Mouse (Mus musculus): ENCODE measurements around the gene Insig1. TPM values are rescaled to one million over a fixed set of nuclear protein-coding genes. Genes with fewer than 3 reads are reported as not detected.

Gene Insig1
- polyA plus RNA-seq, 2 experiments: 30.1 to 46.2 TPM

DNA sequence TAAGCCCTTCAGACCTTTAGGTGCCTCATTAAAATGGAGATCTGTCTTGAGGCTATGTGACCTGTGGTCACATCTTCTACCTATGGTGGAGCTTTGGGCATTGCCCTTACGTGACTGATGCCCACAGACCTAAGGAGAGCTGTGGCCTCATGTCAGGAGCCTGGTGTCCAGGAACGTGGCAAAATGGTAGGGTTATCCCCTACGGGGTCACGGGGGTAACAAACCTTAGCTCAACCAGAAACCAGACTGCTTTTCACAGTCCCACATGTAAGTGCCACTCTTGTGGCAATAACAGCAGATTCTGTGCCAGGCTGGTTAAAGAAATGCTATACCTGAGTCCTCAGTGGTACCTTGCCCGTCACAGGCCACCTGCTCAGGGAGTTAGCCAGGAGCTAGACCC, 37.3 kb upstream of the Insig1 start:
- TF ChIP-seq CTCF (IDR thresholded peaks at IDR 0.05; ENCODE audit: low read depth): no peak
- TF ChIP-seq EP300 (IDR thresholded peaks at IDR 0.05; ENCODE audit: low read depth): no peak
- Histone ChIP-seq H3K36me3 (replicated peaks; ENCODE audit: control insufficient read depth, insufficient read depth, low read depth) (no peaks in the 10 kb centered on the region), H3K9ac (replicated peaks) (no peak overlapping the region), H3K4me1 (replicated peaks; ENCODE audit: control insufficient read depth in 2 of 2, insufficient read depth in 2 of 2, low read length in 1 of 2) (peaks cover 0 to 8% of the 10 kb centered on the region in 2 experiments; a peak in 2 of 4 replicates), H3K4me2 (ENCODE audit: low read depth) (no peak overlapping the region), H3K27ac (no peak overlapping the region), H3K4me3 (ENCODE audit: insufficient read depth in 1 of 2, low read depth in 2 of 2, low read length in 2 of 2) (no peak overlapping the region), H3K9me3 (ENCODE audit: control insufficient read depth, low read length) (no peaks in the 10 kb centered on the region), H3K27me3 (ENCODE audit: control insufficient read depth, insufficient read depth, low read length) (no peaks in the 10 kb centered on the region)
- WGBS (ENCODE audit: insufficient replicate concordance): 65% methylated on average over 5 of the region's 5 CpGs
- DNase-seq (ENCODE audit: low read depth in 3 of 3, low spot score in 3 of 3) (no peak), ATAC-seq (ENCODE audit: insufficient read depth) (no peak)

DNA sequence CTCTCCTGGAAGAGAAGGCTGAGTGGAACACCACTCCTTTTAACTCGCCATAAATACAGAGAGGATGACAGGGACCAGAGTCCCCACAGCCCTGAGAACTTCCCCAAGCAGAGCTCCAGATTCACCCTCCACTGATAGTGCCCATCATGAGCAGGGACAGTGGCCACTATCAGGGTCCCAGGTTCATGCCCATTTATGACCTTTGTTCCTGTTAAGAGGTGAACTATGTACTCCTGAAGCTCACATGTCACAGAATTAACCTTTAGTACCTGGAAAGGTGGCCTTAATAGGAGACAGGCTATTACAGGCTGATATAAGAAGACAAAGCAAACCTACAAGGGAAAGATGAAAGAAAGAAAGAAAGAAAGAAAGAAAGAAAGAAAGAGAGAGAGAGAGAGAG, 35.2 kb upstream of the Insig1 start:
- 35% methylated on average over 1 of the region's 1 CpGs for WGBS (ENCODE audit: insufficient replicate concordance)
- TF ChIP-seq EP300 (IDR thresholded peaks at IDR 0.05; ENCODE audit: low read depth) (no peak), CTCF (IDR thresholded peaks at IDR 0.05; ENCODE audit: low read depth) (no peak)
- Histone ChIP-seq H3K27ac (no peak overlapping the region), H3K4me2 (ENCODE audit: low read depth) (no peak overlapping the region), H3K4me3 (ENCODE audit: insufficient read depth in 1 of 2, low read depth in 2 of 2, low read length in 2 of 2) (no peak overlapping the region), H3K9ac (replicated peaks) (no peak overlapping the region), H3K36me3 (replicated peaks; ENCODE audit: control insufficient read depth, insufficient read depth, low read depth) (no peaks in the 10 kb centered on the region), H3K27me3 (ENCODE audit: control insufficient read depth, insufficient read depth, low read length) (no peaks in the 10 kb centered on the region), H3K4me1 (replicated peaks; ENCODE audit: control insufficient read depth in 2 of 2, insufficient read depth in 2 of 2, low read length in 1 of 2) (peaks cover 0 to 8% of the 10 kb centered on the region in 2 experiments; a peak in 2 of 4 replicates), H3K9me3 (ENCODE audit: control insufficient read depth, low read length) (no peaks in the 10 kb centered on the region)
- DNase-seq (ENCODE audit: low read depth in 3 of 3, low spot score in 3 of 3) (no peak), ATAC-seq (ENCODE audit: insufficient read depth) (no peak)

DNA sequence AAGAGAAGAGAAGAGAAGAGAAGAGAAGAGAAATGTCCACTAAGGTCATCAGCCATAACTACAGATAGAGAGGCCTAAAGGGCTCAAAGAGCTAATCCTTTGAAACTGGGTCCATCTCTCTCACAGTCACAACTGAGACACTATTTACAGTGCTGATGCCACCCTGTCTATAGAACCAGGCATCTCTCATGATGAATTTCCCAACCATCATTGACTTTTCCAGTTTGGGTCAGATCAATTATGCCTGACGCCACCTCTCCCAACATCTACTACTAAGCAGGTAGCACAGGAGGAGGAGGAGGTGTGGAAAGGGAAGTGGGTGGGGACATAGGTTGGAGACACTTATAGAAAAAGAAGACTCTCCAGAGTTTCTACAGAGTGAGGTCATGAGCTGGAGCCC, 34.6 kb upstream of the Insig1 start:
- Histone ChIP-seq H3K4me3 (ENCODE audit: insufficient read depth in 1 of 2, low read depth in 2 of 2, low read length in 2 of 2) (no peak overlapping the region), H3K36me3 (replicated peaks; ENCODE audit: control insufficient read depth, insufficient read depth, low read depth) (no peaks in the 10 kb centered on the region), H3K27ac (no peak overlapping the region), H3K4me1 (replicated peaks; ENCODE audit: control insufficient read depth in 2 of 2, insufficient read depth in 2 of 2, low read length in 1 of 2) (peaks cover 0 to 8% of the 10 kb centered on the region in 2 experiments; a peak in 2 of 4 replicates), H3K9ac (replicated peaks) (no peak overlapping the region), H3K27me3 (ENCODE audit: control insufficient read depth, insufficient read depth, low read length) (no peaks in the 10 kb centered on the region), H3K9me3 (ENCODE audit: control insufficient read depth, low read length) (no peaks in the 10 kb centered on the region), H3K4me2 (ENCODE audit: low read depth) (no peak overlapping the region)
- no peak for ATAC-seq (ENCODE audit: insufficient read depth)
- DNase-seq (ENCODE audit: low read depth in 3 of 3, low spot score in 3 of 3): no peak
- no peak for TF ChIP-seq EP300 (IDR thresholded peaks at IDR 0.05; ENCODE audit: low read depth)
- no peak for TF ChIP-seq CTCF (IDR thresholded peaks at IDR 0.05; ENCODE audit: low read depth)
- WGBS (ENCODE audit: insufficient replicate concordance): 47% methylated on average over 1 of the region's 1 CpGs

DNA sequence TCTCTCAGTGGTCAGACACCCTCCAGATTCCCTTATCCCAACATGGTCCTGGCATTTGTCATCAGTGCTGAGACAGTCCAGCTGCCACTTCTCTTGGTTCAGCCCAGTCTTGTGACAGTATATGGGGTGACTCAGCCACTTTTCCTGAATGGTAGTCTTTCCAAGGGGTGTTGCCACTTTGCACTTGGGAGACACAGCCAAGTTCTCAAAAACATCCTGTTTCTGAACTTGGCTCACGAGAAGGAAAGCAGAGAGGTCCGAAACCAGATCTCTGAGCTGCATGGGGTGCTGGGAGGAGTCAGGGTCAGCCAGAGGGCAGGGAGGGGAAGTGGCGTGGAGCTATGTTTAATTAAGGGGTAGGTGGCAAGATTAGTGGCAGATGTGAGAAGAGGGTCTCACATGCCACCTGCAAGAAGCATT, 34.0 kb upstream of the Insig1 start:
- Histone ChIP-seq H3K36me3 (replicated peaks; ENCODE audit: control insufficient read depth, insufficient read depth, low read depth) (no peaks in the 10 kb centered on the region), H3K4me3 (ENCODE audit: insufficient read depth in 1 of 2, low read depth in 2 of 2, low read length in 2 of 2) (no peak overlapping the region), H3K9ac (replicated peaks) (no peak overlapping the region), H3K4me1 (replicated peaks; ENCODE audit: control insufficient read depth in 2 of 2, insufficient read depth in 2 of 2, low read length in 1 of 2) (peaks cover under 1 to 13% of the 10 kb centered on the region in 2 experiments), H3K27me3 (ENCODE audit: control insufficient read depth, insufficient read depth, low read length) (no peaks in the 10 kb centered on the region), H3K4me2 (ENCODE audit: low read depth) (no peak overlapping the region), H3K27ac (no peak overlapping the region), H3K9me3 (ENCODE audit: control insufficient read depth, low read length) (no peaks in the 10 kb centered on the region)
- ATAC-seq (ENCODE audit: insufficient read depth) (no peak), DNase-seq (ENCODE audit: low read depth in 3 of 3, low spot score in 3 of 3) (no peak)
- no peak for TF ChIP-seq EP300 (IDR thresholded peaks at IDR 0.05; ENCODE audit: low read depth)
- TF ChIP-seq CTCF (IDR thresholded peaks at IDR 0.05; ENCODE audit: low read depth): no peak
- 14% methylated on average over 3 of the region's 3 CpGs for WGBS (ENCODE audit: insufficient replicate concordance)

DNA sequence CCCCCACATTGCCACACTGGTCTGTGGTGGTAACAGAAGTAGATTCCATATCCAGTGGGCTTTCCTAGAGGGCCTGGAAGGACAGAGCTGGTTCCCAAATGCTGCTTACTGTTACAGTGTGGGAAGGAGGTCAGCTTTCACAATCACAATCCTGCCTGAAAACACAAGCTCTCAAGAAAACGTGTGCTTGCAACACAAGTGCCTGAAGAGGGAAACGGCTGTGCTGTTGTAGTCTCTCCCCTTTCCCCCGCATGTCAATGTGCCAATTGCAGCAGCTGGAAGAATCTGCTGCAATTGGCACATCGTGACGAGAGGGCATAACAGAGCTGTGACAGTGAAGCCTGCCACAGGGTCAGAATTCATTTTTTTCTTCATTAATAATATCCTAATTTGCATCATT, 33.5 kb upstream of the Insig1 start:
- Histone ChIP-seq H3K27me3 (ENCODE audit: control insufficient read depth, insufficient read depth, low read length) (no peaks in the 10 kb centered on the region), H3K36me3 (replicated peaks; ENCODE audit: control insufficient read depth, insufficient read depth, low read depth) (no peaks in the 10 kb centered on the region), H3K4me1 (replicated peaks; ENCODE audit: control insufficient read depth in 2 of 2, insufficient read depth in 2 of 2, low read length in 1 of 2) (peaks cover 5 to 17% of the 10 kb centered on the region in 2 experiments), H3K4me2 (ENCODE audit: low read depth) (no peak overlapping the region), H3K4me3 (ENCODE audit: insufficient read depth in 1 of 2, low read depth in 2 of 2, low read length in 2 of 2) (no peak overlapping the region), H3K9me3 (ENCODE audit: control insufficient read depth, low read length) (no peaks in the 10 kb centered on the region), H3K9ac (replicated peaks) (no peak overlapping the region), H3K27ac (no peak overlapping the region)
- WGBS (ENCODE audit: insufficient replicate concordance): 50% methylated on average over 5 of the region's 5 CpGs
- TF ChIP-seq EP300 (IDR thresholded peaks at IDR 0.05; ENCODE audit: low read depth) (no peak), CTCF (IDR thresholded peaks at IDR 0.05; ENCODE audit: low read depth) (no peak)
- no peak for ATAC-seq (ENCODE audit: insufficient read depth)
- no peak for DNase-seq (ENCODE audit: low read depth in 3 of 3, low spot score in 3 of 3)

All from liver, embryonic 14.5 days (tissue).